Comparison of ENCODE assay signal across 15 mouse cellular contexts in genomic region chr11:35505316-35505715, GRCm38 (mm10).
A peak's percentile ranks its signal among the peaks of the same experiment; 100 is the strongest.
DNase-seq lines count a peak whose midpoint lies in the region; ATAC-seq and TF ChIP-seq lines count a peak whose summit lies in the region.
"Had no signal": no experiment of that assay in that cellular context is flagged by ENCODE, and none has a peak within 500 bp of the region (broad histone marks: within the 10 kb centered on the region; RNA-seq: fewer than 3 reads in every experiment).

No protein-coding gene starts in this region.

- TF ChIP-seq POLR2A in heart, adult 2 months (IDR thresholded peaks at IDR 0.05; ENCODE audit: insufficient read depth, low read depth, low read length), result no peak

- peaks cover 72% of the 10 kb centered on the region for H3K4me1 ChIP-seq in heart, embryonic 10.5 days
- no peaks in the 10 kb centered on the region; the same call in 1 of the 2 replicates for H3K4me1 ChIP-seq in heart, adult 2 months (ENCODE audit: control insufficient read depth, insufficient read depth, low read length)
- peaks cover 29% of the 10 kb centered on the region for H3K4me1 ChIP-seq in heart, embryonic 11.5 days (ENCODE audit: control insufficient read depth, insufficient read depth, low read length)

- H3K4me2 ChIP-seq in heart, embryonic 11.5 days, result no peak overlapping the region
- H3K4me2 ChIP-seq: intestine, embryonic 15.5 days had no signal

- H3K79me2 ChIP-seq in heart, adult 2 months (replicated peaks; ENCODE audit: control insufficient read depth, insufficient read depth, low read length), result no peaks in the 10 kb centered on the region

- H3K4me3 ChIP-seq in heart, embryonic 10.5 days, result no peak overlapping the region
- no peak overlapping the region for H3K4me3 ChIP-seq in heart, adult 2 months
- no peak overlapping the region for H3K4me3 ChIP-seq in heart, embryonic 11.5 days (ENCODE audit: low read depth, low read length)
- H3K4me3 ChIP-seq: intestine, embryonic 15.5 days; limb, embryonic 10.5 days had no signal

- peak; percentile 91 for ATAC-seq in common myeloid progenitor, adult 5-6 weeks (replicated peaks; ENCODE audit: low read depth, poor library complexity, severe bottlenecking)
- ATAC-seq in heart, embryonic 11.5 days (replicated peaks; ENCODE audit: insufficient number of reproducible peaks, low FRiP score, low TSS enrichment), result no peak
- ATAC-seq: forebrain, postnatal 0 days had no signal

- TF ChIP-seq CTCF in heart, adult 2 months (IDR thresholded peaks at IDR 0.05), result no peak

- no peak for DNase-seq in heart, embryonic 10.5 days (ENCODE audit: low spot score)
- no peak for DNase-seq in heart, adult 2 months
- peak; percentile 79 for DNase-seq in 416B (ENCODE audit: low read depth)
- peak; percentile 34 to 39 for DNase-seq in natural killer cell, adult 2 months (ENCODE audit: low spot score in 2 of 2)
- no peak for DNase-seq in right cerebral cortex, postnatal 36 days (ENCODE audit: low spot score in 2 of 2)
- DNase-seq in urinary bladder, postnatal 14 days (ENCODE audit: low spot score), result no peak
- DNase-seq: cerebellum, adult 11-12 months; forebrain, postnatal 0 days; kidney, postnatal 36 days; lung, postnatal 10 days had no signal

- H3K9ac ChIP-seq in heart, adult 2 months (ENCODE audit: low read depth, low read length), result no peak overlapping the region
- H3K9ac ChIP-seq in heart, embryonic 11.5 days (ENCODE audit: low read depth, low read length), result no peak overlapping the region
- H3K9ac ChIP-seq: forebrain, postnatal 0 days; intestine, embryonic 15.5 days; liver, embryonic 14.5 days had no signal

- peak overlapping the region; percentile 64; the same call in 1 of the 2 replicates for H3K27ac ChIP-seq in heart, embryonic 10.5 days
- no peak overlapping the region for H3K27ac ChIP-seq in heart, adult 2 months
- H3K27ac ChIP-seq in heart, embryonic 11.5 days (ENCODE audit: low read depth, low read length), result no peak overlapping the region
- H3K27ac ChIP-seq: intestine, embryonic 15.5 days; liver, embryonic 14.5 days had no signal

- intact Hi-C loops in heart, adult 2 months (cut with DNase I), result no loop called here

- H3K9me3 ChIP-seq in heart, embryonic 10.5 days, result no peaks in the 10 kb centered on the region
- H3K9me3 ChIP-seq in heart, embryonic 11.5 days (replicated peaks; ENCODE audit: control insufficient read depth, low read length), result no peaks in the 10 kb centered on the region
- H3K9me3 ChIP-seq: intestine, embryonic 15.5 days; limb, embryonic 10.5 days had no signal

- H3K36me3 ChIP-seq in heart, embryonic 10.5 days, result no peaks in the 10 kb centered on the region
- no peaks in the 10 kb centered on the region for H3K36me3 ChIP-seq in heart, adult 2 months (ENCODE audit: control insufficient read depth, insufficient read depth, low read length)
- H3K36me3 ChIP-seq in heart, embryonic 11.5 days (ENCODE audit: control insufficient read depth, insufficient read depth, low read length), result no peaks in the 10 kb centered on the region
- H3K36me3 ChIP-seq: intestine, embryonic 15.5 days; limb, embryonic 10.5 days had no signal

- H3K27me3 ChIP-seq in heart, embryonic 10.5 days (ENCODE audit: insufficient read depth, poor library complexity, severe bottlenecking), result no peaks in the 10 kb centered on the region
- H3K27me3 ChIP-seq in heart, adult 2 months (ENCODE audit: control insufficient read depth, insufficient read depth, low read length), result no peaks in the 10 kb centered on the region
- H3K27me3 ChIP-seq in heart, embryonic 11.5 days (ENCODE audit: control insufficient read depth, insufficient read depth, low read length), result no peaks in the 10 kb centered on the region
- H3K27me3 ChIP-seq: intestine, embryonic 15.5 days had no signal

- WGBS in heart, embryonic 10.5 days, result 59% methylated on average over 4 of the region's 4 CpGs
- 77% methylated on average over 4 of the region's 4 CpGs for WGBS in heart, adult 2 months
- WGBS in heart, embryonic 11.5 days (ENCODE audit: insufficient replicate concordance), result 48% methylated on average over 4 of the region's 4 CpGs

- no peak for TF ChIP-seq EP300 in heart, adult 2 months (IDR thresholded peaks at IDR 0.05; ENCODE audit: insufficient read depth, low read depth, low read length)

Comparison
In these comparisons a context has a peak if more than half of its experiments do, and no peak if none do; other contexts are left out.
1. DNase-seq: peak in 416B (single experiment) and natural killer cell, adult 2 months (2 of 2); none in heart, embryonic 10.5 days (single experiment), heart, adult 2 months (0 of 2), right cerebral cortex, postnatal 36 days (0 of 2) and urinary bladder, postnatal 14 days (single experiment).